Mouse (Mus musculus) liver, embryonic 11.5 days (tissue): ENCODE results near the gene Hspb1. TPM values are rescaled to one million over a fixed set of nuclear protein-coding genes. Genes with fewer than 3 reads are reported as not detected.

Experiments used
- ATAC-seq: fragments of 200-750 bp; cut with Nextera tagmentation; replicated peaks from 2 replicates; pipeline ENCODE4 v1.8.0; 2017; ENCODE audit warnings: moderate number of reproducible peaks, mild to moderate bottlenecking, moderate TSS enrichment, moderate library complexity; ENCODE audit not compliant: low FRiP score
- DNase-seq: peaks from one replicate; pipeline ENCODE4 v3.0.0-alpha.2; 2017; ENCODE audit warnings: low spot score
- H3K27ac ChIP-seq: fragments of 300-500 bp; sonication (generic); 2 replicates; pipeline ENCODE4 v1.5.1; 2014; ENCODE audit warnings: mild to moderate bottlenecking, low read depth, low read length, control low read depth
- H3K27me3 ChIP-seq: fragments of 300-500 bp; sonication (generic); replicated peaks from 2 replicates; pipeline ENCODE4 v1.6.1; 2014; ENCODE audit warnings: low read length, mixed read lengths; ENCODE audit not compliant: control insufficient read depth, insufficient read depth
- H3K36me3 ChIP-seq: fragments of 300-500 bp; sonication (generic); 2 replicates; pipeline ENCODE4 v1.6.1; 2014; ENCODE audit warnings: mild to moderate bottlenecking, low read length, moderate library complexity, mixed read lengths; ENCODE audit not compliant: control insufficient read depth, insufficient read depth
- H3K4me1 ChIP-seq: fragments of 300-500 bp; sonication (generic); replicated peaks from 2 replicates; pipeline ENCODE4 v1.6.1; 2014; ENCODE audit warnings: low read length, mixed read lengths; ENCODE audit not compliant: control insufficient read depth, insufficient read depth
- H3K4me2 ChIP-seq: fragments of 300-500 bp; sonication (generic); 2 replicates; pipeline ENCODE4 v1.6.1; 2014; ENCODE audit warnings: mild to moderate bottlenecking, control low read depth, moderate library complexity
- H3K4me3 ChIP-seq: fragments of 300-500 bp; sonication (generic); 2 replicates; pipeline ENCODE4 v1.5.1; 2014; ENCODE audit warnings: low read depth, low read length, control low read depth
- H3K9ac ChIP-seq: fragments of 300-500 bp; sonication (generic); 2 replicates; pipeline ENCODE4 v1.6.1; 2014; ENCODE audit warnings: low read depth, low read length, control low read depth
- H3K9me3 ChIP-seq: fragments of 300-500 bp; sonication (generic); 2 replicates; pipeline ENCODE4 v1.6.1; 2016; ENCODE audit warnings: low read length, inconsistent platforms, mixed read lengths; ENCODE audit not compliant: control insufficient read depth
- WGBS: fragments of 180-500 bp; shearing (Covaris S2); extraction: QIAGEN DNeasy Blood & Tissue Kit; methylation state at CpG from one replicate; pipeline ENCODE4 v1.1.7; 2014; 5-methylcytosine and 5-hydroxymethylcytosine counted together
- polyA plus RNA-seq: library from polyadenylated mRNA; unstranded; fragments of >200 nt; fragmentation: Nextera tagmentation; extraction: Ambion mirVana; gene quantifications from 2 replicates; pipeline ENCODE4 v1.2.1, GENCODE M21; 2014

The Hspb1 gene
- polyA plus RNA-seq, 1 experiment from 2014 or later: 22.1 TPM

GRCm38 (mm10) chr5:135853731-135854130 is 34.0 kb upstream of the Hspb1 start:
- Histone ChIP-seq H3K4me1 (0 out of 2 replicates have a peak, but pooled peaks cover 3% of the 10 kb centered on the region), H3K27me3 (peaks cover 91% of the 10 kb centered on the region), H3K9ac (no peak overlapping the region), H3K9me3 (no peaks in the 10 kb centered on the region), H3K27ac (no peak overlapping the region), H3K4me3 (no peak overlapping the region), H3K4me2 (no peak overlapping the region), H3K36me3 (no peaks in the 10 kb centered on the region)
- WGBS: 51% methylated on average over 7 of the region's 7 CpGs
- no peak for DNase-seq
- ATAC-seq: no peak

GRCm38 (mm10) chr5:135855156-135855555 is 32.6 kb upstream of the Hspb1 start:
- DNase-seq: peak; percentile 69

GRCm38 (mm10) chr5:135866662-135867061 is 21.1 kb upstream of the Hspb1 start:
- no peaks in the 10 kb centered on the region for H3K9me3 ChIP-seq
- no peak overlapping the region for H3K27ac ChIP-seq
- peaks cover 81% of the 10 kb centered on the region for H3K27me3 ChIP-seq
- 31% methylated on average over 8 of the region's 8 CpGs for WGBS
- no peak overlapping the region for H3K4me2 ChIP-seq
- no peak overlapping the region for H3K4me3 ChIP-seq
- DNase-seq: no peak
- no peaks in the 10 kb centered on the region for H3K4me1 ChIP-seq
- ATAC-seq: no peak
- H3K36me3 ChIP-seq: no peaks in the 10 kb centered on the region
- H3K9ac ChIP-seq: no peak overlapping the region

More at GRCm38 (mm10) chr5:135855156-135855555, 32.6 kb upstream of the Hspb1 start:
- H3K4me2 ChIP-seq: no peak overlapping the region
- H3K4me1 ChIP-seq: 0 out of 2 replicates have a peak, but pooled peaks cover 3% of the 10 kb centered on the region
- no peak overlapping the region for H3K9ac ChIP-seq
- peaks cover 90% of the 10 kb centered on the region for H3K27me3 ChIP-seq
- H3K36me3 ChIP-seq: no peaks in the 10 kb centered on the region
- ATAC-seq: no peak
- no peak overlapping the region for H3K27ac ChIP-seq
- H3K9me3 ChIP-seq: no peaks in the 10 kb centered on the region
- 3% methylated on average over 4 of the region's 4 CpGs for WGBS
- no peak overlapping the region for H3K4me3 ChIP-seq

- peak overlapping the region; percentile 42 for H3K4me3 ChIP-seq
- ATAC-seq (no peak), DNase-seq (no peak)
- H3K9me3 ChIP-seq: no peaks in the 10 kb centered on the region
- no peak overlapping the region for H3K27ac ChIP-seq
- peak overlapping the region; percentile 63 for H3K4me2 ChIP-seq
- no peak overlapping the region for H3K9ac ChIP-seq
- WGBS: 4% methylated on average over 79 of the region's 89 CpGs
- no peaks in the 10 kb centered on the region for H3K36me3 ChIP-seq
- H3K27me3 ChIP-seq: peaks cover 86% of the 10 kb centered on the region
- H3K4me1 ChIP-seq: no peaks in the 10 kb centered on the region
Measured at GRCm38 (mm10) chr5:135867637-135868593, 19.8 kb upstream of the Hspb1 start.

GRCm38 (mm10) chr5:135868653-135869052 is 19.1 kb upstream of the Hspb1 start:
- Histone ChIP-seq H3K4me3 (peak overlapping the region; percentile 42; the same call in 1 of the 2 replicates), H3K4me2 (peak overlapping the region; percentile 63)

GRCm38 (mm10) chr5:135869661-135870423 is 17.9 kb upstream of the Hspb1 start:
- no peak overlapping the region for H3K4me2 ChIP-seq
- H3K27me3 ChIP-seq: peaks cover 82% of the 10 kb centered on the region
- H3K4me3 ChIP-seq: no peak overlapping the region
- no peaks in the 10 kb centered on the region for H3K9me3 ChIP-seq
- no peak overlapping the region for H3K9ac ChIP-seq
- 44% methylated on average over 14 of the region's 14 CpGs for WGBS
- ATAC-seq (no peak), DNase-seq (no peak)
- no peaks in the 10 kb centered on the region for H3K4me1 ChIP-seq
- no peaks in the 10 kb centered on the region for H3K36me3 ChIP-seq
- H3K27ac ChIP-seq: no peak overlapping the region

More at GRCm38 (mm10) chr5:135868653-135869052, 19.1 kb upstream of the Hspb1 start:
- ATAC-seq (no peak), DNase-seq (no peak)
- no peaks in the 10 kb centered on the region for H3K36me3 ChIP-seq
- no peak overlapping the region for H3K27ac ChIP-seq
- no peaks in the 10 kb centered on the region for H3K9me3 ChIP-seq
- H3K9ac ChIP-seq: no peak overlapping the region
- H3K4me1 ChIP-seq: no peaks in the 10 kb centered on the region
- 5% methylated on average over 27 of the region's 27 CpGs for WGBS
- peaks cover 89% of the 10 kb centered on the region for H3K27me3 ChIP-seq

- no peak for ATAC-seq
- no peak overlapping the region for H3K4me3 ChIP-seq
- H3K9me3 ChIP-seq: no peaks in the 10 kb centered on the region
- 83% methylated on average over 5 of the region's 5 CpGs for WGBS
- DNase-seq: no peak
- H3K4me1 ChIP-seq: no peaks in the 10 kb centered on the region
- peaks cover 77% of the 10 kb centered on the region for H3K27me3 ChIP-seq
- no peaks in the 10 kb centered on the region for H3K36me3 ChIP-seq
- H3K27ac ChIP-seq: no peak overlapping the region
- H3K9ac ChIP-seq: no peak overlapping the region
- no peak overlapping the region for H3K4me2 ChIP-seq
Measured at GRCm38 (mm10) chr5:135870505-135870904, 17.2 kb upstream of the Hspb1 start.

- H3K4me3 ChIP-seq: no peak overlapping the region
Measured at GRCm38 (mm10) chr5:135872996-135873395, 14.7 kb upstream of the Hspb1 start.

More at GRCm38 (mm10) chr5:135872996-135873395, 14.7 kb upstream of the Hspb1 start:
- Histone ChIP-seq H3K9ac (no peak overlapping the region), H3K4me1 (0 out of 2 replicates have a peak, but pooled peaks cover 3% of the 10 kb centered on the region), H3K4me2 (no peak overlapping the region), H3K9me3 (no peaks in the 10 kb centered on the region), H3K27ac (no peak overlapping the region), H3K27me3 (peaks cover 54% of the 10 kb centered on the region), H3K36me3 (no peaks in the 10 kb centered on the region)
- WGBS: 12% methylated on average over 16 of the region's 16 CpGs
- DNase-seq (no peak), ATAC-seq (no peak)
